Comparison of ENCODE assay signal across 23 mouse cellular contexts in the genomic region with DNA sequence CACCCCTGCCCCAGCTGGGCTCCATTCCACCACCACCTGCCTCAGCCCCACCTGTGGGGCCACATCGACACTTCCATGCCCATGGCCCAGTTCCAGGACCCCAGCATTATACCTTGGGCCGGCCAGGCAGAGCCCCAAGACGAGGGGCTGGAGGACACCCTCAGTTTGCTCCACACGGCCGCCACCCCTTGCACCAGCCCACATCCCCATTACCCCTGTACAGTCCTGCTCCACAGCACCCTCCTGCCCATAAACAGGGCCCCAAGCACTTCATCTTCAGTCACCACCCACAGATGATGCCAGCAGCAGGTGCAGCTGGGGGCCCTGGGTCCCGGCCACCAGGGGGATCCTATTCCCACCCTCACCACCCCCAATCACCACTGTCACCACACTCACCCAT. TPM values are rescaled to one million over a fixed set of nuclear protein-coding genes. Genes with fewer than 3 reads are reported as not detected.
DNase-seq lines count a peak whose midpoint lies in the region; ATAC-seq and TF ChIP-seq lines count a peak whose summit lies in the region.
"Had no signal": no experiment of that assay in that cellular context is flagged by ENCODE, and none has a peak within 500 bp of the region (broad histone marks: within the 10 kb centered on the region; RNA-seq: fewer than 3 reads in every experiment).

No protein-coding gene starts in this region.

- no peak for TF ChIP-seq CTCF in thymus, adult 2 months (IDR thresholded peaks at IDR 0.05; ENCODE audit: borderline replicate concordance, control insufficient read depth, extremely low read depth, insufficient read depth, low read length, poor library complexity)

- H3K27ac ChIP-seq in hindbrain, embryonic 13.5 days, result no peak overlapping the region
- no peak overlapping the region for H3K27ac ChIP-seq in hindbrain, embryonic 10.5 days
- no peak overlapping the region for H3K27ac ChIP-seq in midbrain, embryonic 13.5 days
- no peak overlapping the region for H3K27ac ChIP-seq in midbrain, embryonic 10.5 days (replicated peaks)
- H3K27ac ChIP-seq in thymus, adult 2 months (ENCODE audit: control insufficient read depth, insufficient read depth, low read length), result no peak overlapping the region
- H3K27ac ChIP-seq: embryonic facial prominence, embryonic 13.5 days; forebrain, embryonic 12.5 days; forebrain, embryonic 15.5 days; heart, adult 2 months; heart, embryonic 13.5 days; hindbrain, embryonic 15.5 days had no signal

- WGBS in hindbrain, embryonic 13.5 days, result 92% methylated on average over 6 of the region's 6 CpGs
- WGBS in hindbrain, embryonic 10.5 days, result 81% methylated on average over 6 of the region's 6 CpGs
- WGBS in midbrain, embryonic 13.5 days, result 88% methylated on average over 6 of the region's 6 CpGs
- WGBS in midbrain, embryonic 10.5 days, result 90% methylated on average over 6 of the region's 6 CpGs
- 75% methylated on average over 6 of the region's 6 CpGs for WGBS in thymus, adult 2 months

- peaks cover 98% of the 10 kb centered on the region for H3K27me3 ChIP-seq in hindbrain, embryonic 13.5 days
- H3K27me3 ChIP-seq in hindbrain, embryonic 10.5 days (ENCODE audit: insufficient read depth, poor library complexity, severe bottlenecking), result peaks cover 100% of the 10 kb centered on the region
- H3K27me3 ChIP-seq in midbrain, embryonic 13.5 days, result peaks cover 95% of the 10 kb centered on the region
- peaks cover 100% of the 10 kb centered on the region for H3K27me3 ChIP-seq in midbrain, embryonic 10.5 days (ENCODE audit: low read depth, poor library complexity, severe bottlenecking)
- H3K27me3 ChIP-seq in thymus, adult 2 months (ENCODE audit: control insufficient read depth, insufficient read depth, low read length), result no peaks in the 10 kb centered on the region

- no peaks in the 10 kb centered on the region for H3K4me1 ChIP-seq in hindbrain, embryonic 13.5 days (replicated peaks)
- no peaks in the 10 kb centered on the region for H3K4me1 ChIP-seq in hindbrain, embryonic 10.5 days (replicated peaks)
- no peaks in the 10 kb centered on the region for H3K4me1 ChIP-seq in midbrain, embryonic 13.5 days (replicated peaks)
- H3K4me1 ChIP-seq in midbrain, embryonic 10.5 days, result no peaks in the 10 kb centered on the region
- no peaks in the 10 kb centered on the region for H3K4me1 ChIP-seq in thymus, adult 2 months (replicated peaks; ENCODE audit: control insufficient read depth, insufficient read depth, low read length)
- H3K4me1 ChIP-seq: embryonic facial prominence, embryonic 13.5 days; forebrain, embryonic 12.5 days; forebrain, embryonic 15.5 days; heart, embryonic 13.5 days; hindbrain, embryonic 15.5 days had no signal

- TF ChIP-seq POLR2A in thymus, adult 2 months (IDR thresholded peaks at IDR 0.05; ENCODE audit: control insufficient read depth, extremely low read depth, insufficient read depth, low read length, poor library complexity), result no peak

- no peak overlapping the region for H3K9ac ChIP-seq in hindbrain, embryonic 13.5 days
- H3K9ac ChIP-seq in midbrain, embryonic 13.5 days (replicated peaks), result no peak overlapping the region
- H3K9ac ChIP-seq: embryonic facial prominence, embryonic 13.5 days; forebrain, embryonic 12.5 days; forebrain, embryonic 15.5 days; heart, embryonic 13.5 days; hindbrain, embryonic 15.5 days had no signal

- H3K36me3 ChIP-seq in hindbrain, embryonic 13.5 days, result peaks cover 3% of the 10 kb centered on the region; the same call in 1 of the 2 replicates
- no peaks in the 10 kb centered on the region for H3K36me3 ChIP-seq in hindbrain, embryonic 10.5 days
- H3K36me3 ChIP-seq in midbrain, embryonic 13.5 days, result no peaks in the 10 kb centered on the region
- no peaks in the 10 kb centered on the region for H3K36me3 ChIP-seq in midbrain, embryonic 10.5 days
- no peaks in the 10 kb centered on the region for H3K36me3 ChIP-seq in thymus, adult 2 months (ENCODE audit: control insufficient read depth, insufficient read depth, low read length)
- H3K36me3 ChIP-seq: forebrain, embryonic 12.5 days; forebrain, embryonic 15.5 days had no signal

- peak; percentile 63; the same call in 1 of the 2 replicates for ATAC-seq in hindbrain, embryonic 13.5 days (ENCODE audit: low FRiP score)
- peak; percentile 40; the same call in 1 of the 2 replicates for ATAC-seq in midbrain, embryonic 13.5 days
- ATAC-seq: CD4-positive, CD25-positive, alpha-beta regulatory T cell, adult 4 months; forebrain, embryonic 15.5 days had no signal

- no peak overlapping the region for H3K4me2 ChIP-seq in hindbrain, embryonic 13.5 days
- H3K4me2 ChIP-seq in midbrain, embryonic 13.5 days (replicated peaks), result no peak overlapping the region
- H3K4me2 ChIP-seq: embryonic facial prominence, embryonic 13.5 days; forebrain, embryonic 12.5 days; forebrain, embryonic 15.5 days; heart, embryonic 13.5 days; hindbrain, embryonic 15.5 days had no signal

- peak; percentile 56 for DNase-seq in heart, adult 11 months
- no peak for DNase-seq in heart, adult 9 months (ENCODE audit: low spot score in 2 of 2)
- DNase-seq in hindbrain, embryonic 10.5 days (ENCODE audit: low spot score), result no peak
- DNase-seq in midbrain, embryonic 10.5 days (ENCODE audit: low spot score), result no peak
- peak; percentile 23 for DNase-seq in thymus, postnatal 4 days
- DNase-seq in thymus, adult 2 months, result no peak
- DNase-seq: adrenal gland, adult 2 months; adrenal gland, postnatal 14 days; cerebellum, adult 11 months; cerebellum, adult 9-10 months; cerebellum, postnatal 14 days; gastrocnemius, postnatal 25 days; heart, adult 2 months; heart, postnatal 36 days had no signal

- H3K9me3 ChIP-seq in hindbrain, embryonic 13.5 days, result no peaks in the 10 kb centered on the region
- no peaks in the 10 kb centered on the region for H3K9me3 ChIP-seq in hindbrain, embryonic 10.5 days
- no peaks in the 10 kb centered on the region for H3K9me3 ChIP-seq in midbrain, embryonic 13.5 days
- no peaks in the 10 kb centered on the region for H3K9me3 ChIP-seq in midbrain, embryonic 10.5 days (replicated peaks)
- H3K9me3 ChIP-seq: embryonic facial prominence, embryonic 13.5 days; forebrain, embryonic 12.5 days; forebrain, embryonic 15.5 days; heart, embryonic 13.5 days; hindbrain, embryonic 15.5 days had no signal

- H3K4me3 ChIP-seq in hindbrain, embryonic 13.5 days, result no peak overlapping the region
- no peak overlapping the region for H3K4me3 ChIP-seq in hindbrain, embryonic 10.5 days
- no peak overlapping the region for H3K4me3 ChIP-seq in midbrain, embryonic 13.5 days (replicated peaks)
- H3K4me3 ChIP-seq in midbrain, embryonic 10.5 days, result no peak overlapping the region
- no peak overlapping the region for H3K4me3 ChIP-seq in thymus, adult 2 months (ENCODE audit: control insufficient read depth, insufficient read depth, low read length)
- H3K4me3 ChIP-seq: embryonic facial prominence, embryonic 13.5 days; erythroblast, embryonic 14.5 days; forebrain, embryonic 12.5 days; forebrain, embryonic 15.5 days; heart, adult 2 months; heart, embryonic 13.5 days; hindbrain, embryonic 15.5 days had no signal

RNA-seq across cellular contexts. Expression of gene Kdm5c, which starts 9.5 kb away (rescaled TPM):
- 35.2 and 36.0 TPM in 2 replicates for polyA plus RNA-seq in hindbrain, embryonic 13.5 days (2015; fragmentation: Nextera tagmentation; extraction: Ambion mirVana)
- polyA plus RNA-seq in hindbrain, embryonic 10.5 days (2016; fragmentation: Nextera tagmentation; extraction: Ambion mirVana), result 62.7 and 70.6 TPM in 2 replicates
- 39.6 and 45.6 TPM in 2 replicates for polyA plus RNA-seq in midbrain, embryonic 13.5 days (2015; fragmentation: Nextera tagmentation; extraction: Ambion mirVana)
- polyA plus RNA-seq in midbrain, embryonic 10.5 days (2016; fragmentation: Nextera tagmentation; extraction: Ambion mirVana), result 64.1 and 74.5 TPM in 2 replicates
- polyA plus RNA-seq in thymus, adult 2 months (2012; rRNA removed), result 92.5 and 114 TPM in 2 replicates

Comparison
In these comparisons a context has a peak if more than half of its experiments do, and no peak if none do; other contexts are left out.
1. DNase-seq: peak in heart, adult 11 months (single experiment) and thymus, postnatal 4 days (single experiment); none in heart, adult 9 months (0 of 2), hindbrain, embryonic 10.5 days (single experiment), midbrain, embryonic 10.5 days (single experiment) and thymus, adult 2 months (single experiment).